Mouse (Mus musculus) neural tube, embryonic 11.5 days (tissue): ENCODE measurements around the gene Srgap2. TPM values are rescaled to one million over a fixed set of nuclear protein-coding genes. Genes with fewer than 3 reads are reported as not detected.
"Not testable (repeated sequence)": the region's sequence is repeated elsewhere in the genome, so short reads cannot be mapped to it uniquely, and the experiment has no call there.

ENCODE experiments used
- ATAC-seq: fragments of 200-750 bp; cut with Nextera tagmentation; 2 replicates; pipeline ENCODE4 v1.8.0; 2017; ENCODE audit warnings: moderate number of reproducible peaks, mild to moderate bottlenecking, moderate TSS enrichment, moderate library complexity; ENCODE audit not compliant: insufficient read depth, low FRiP score, low TSS enrichment
- DNase-seq: peaks from one replicate; pipeline ENCODE4 v3.0.0-alpha.2; 2015; ENCODE audit warnings: low spot score
- H3K27ac ChIP-seq: fragments of 300-500 bp; sonication (generic); 2 replicates; pipeline ENCODE4 v1.5.1; 2014; ENCODE audit warnings: low read depth, mild to moderate bottlenecking, low read length
- H3K27me3 ChIP-seq: fragments of 300-500 bp; sonication (generic); 2 replicates; pipeline ENCODE4 v1.6.1; 2014; ENCODE audit warnings: mild to moderate bottlenecking, low read length, mixed read lengths; ENCODE audit not compliant: control insufficient read depth, insufficient read depth
- H3K36me3 ChIP-seq: fragments of 300-500 bp; sonication (generic); 2 replicates; pipeline ENCODE4 v1.6.1; 2014; ENCODE audit warnings: mild to moderate bottlenecking, low read length, moderate library complexity, mixed read lengths; ENCODE audit not compliant: control insufficient read depth, insufficient read depth
- H3K4me1 ChIP-seq: fragments of 300-500 bp; sonication (generic); 2 replicates; pipeline ENCODE4 v1.6.1; 2014; ENCODE audit warnings: low read length, mixed read lengths; ENCODE audit not compliant: control insufficient read depth, insufficient read depth
- H3K4me2 ChIP-seq: fragments of 300-500 bp; sonication (generic); 2 replicates; pipeline ENCODE4 v1.6.1; 2014; ENCODE audit warnings: low read depth, mild to moderate bottlenecking, moderate library complexity
- H3K4me3 ChIP-seq: fragments of 300-500 bp; sonication (generic); 2 replicates; pipeline ENCODE4 v1.5.1; 2014; ENCODE audit warnings: low read depth, low read length
- H3K9ac ChIP-seq: fragments of 300-500 bp; sonication (generic); 2 replicates; pipeline ENCODE4 v1.6.1; 2014; ENCODE audit warnings: mild to moderate bottlenecking, low read length
- H3K9me3 ChIP-seq: fragments of 300-500 bp; sonication (generic); 2 replicates; pipeline ENCODE4 v1.6.1; 2016; ENCODE audit warnings: low read length; ENCODE audit not compliant: control insufficient read depth
- WGBS: fragments of 180-500 bp; shearing (Covaris S2); extraction: QIAGEN DNeasy Blood & Tissue Kit; methylation state at CpG from one replicate; pipeline ENCODE4 v1.1.7; 2014; 5-methylcytosine and 5-hydroxymethylcytosine counted together
- polyA plus RNA-seq: library from polyadenylated mRNA; unstranded; fragments of >200 nt; fragmentation: Nextera tagmentation; extraction: Ambion mirVana; gene quantifications from 2 replicates; pipeline ENCODE4 v1.2.1, GENCODE M21; 2014

Srgap2 gene
- polyA plus RNA-seq, result 15.2 and 15.8 TPM in 2 replicates

DNA sequence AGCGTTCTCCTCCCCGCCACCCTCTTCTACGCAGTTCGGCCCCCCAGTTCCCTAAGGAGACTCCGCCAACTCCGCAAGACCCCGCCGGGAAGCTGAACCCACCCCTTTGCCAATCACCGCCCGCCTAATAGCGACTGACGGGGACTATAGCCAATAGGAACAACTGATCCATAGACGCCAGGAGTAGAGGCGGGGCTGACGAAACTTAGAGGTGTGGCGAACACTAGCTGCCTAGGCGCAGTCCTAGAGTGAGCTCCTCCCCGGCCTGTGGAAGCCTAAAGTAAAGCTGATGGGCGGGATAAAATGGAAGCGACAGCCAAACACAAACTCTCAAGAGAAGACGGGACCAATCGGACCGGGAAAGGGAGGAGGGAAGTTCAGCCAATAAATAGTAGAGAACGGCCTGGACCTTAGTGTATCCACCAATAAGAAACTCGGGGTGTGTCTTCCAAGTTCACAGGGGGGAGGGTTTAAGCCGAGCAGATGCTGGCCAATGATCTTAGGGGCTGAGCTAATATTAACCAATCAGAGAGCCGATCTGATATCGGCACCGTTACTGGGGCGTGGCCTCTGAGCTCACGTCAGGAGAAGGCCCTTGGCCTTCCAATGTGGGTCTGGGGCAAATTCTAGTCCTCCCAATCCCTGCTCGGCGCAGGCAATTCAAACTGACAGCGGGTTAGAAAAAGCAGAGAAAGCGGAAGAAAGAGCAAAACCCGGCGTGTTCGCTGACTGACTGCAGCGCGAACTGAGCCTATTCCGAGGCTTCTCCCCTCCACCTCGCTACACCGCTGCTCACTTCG is at the start of gene Srgap2, which contains the start of gene Fam72a:
Srgap2 (minus strand) TSS at position 72 of the 800 bp plus-strand sequence.
Fam72a (plus strand) TSS at position 623 of the 800 bp plus-strand sequence.
- under 1% methylated on average over 44 of the region's 44 CpGs for WGBS
- DNase-seq (peak; percentile 97), ATAC-seq (peak; percentile 97)
- Histone ChIP-seq H3K9ac (peak within 1 kb of the TSS; percentile 86), H3K4me3 (peak within 1 kb of the TSS; percentile 81), H3K4me2 (peak within 1 kb of the TSS; percentile 96), H3K27me3 (no peaks in the 10 kb centered on the region), H3K9me3 (no peaks in the 10 kb centered on the region), H3K4me1 (peaks cover 36% of the 10 kb centered on the region), H3K36me3 (no peaks in the 10 kb centered on the region), H3K27ac (peak within 1 kb of the TSS; percentile 86)

DNA sequence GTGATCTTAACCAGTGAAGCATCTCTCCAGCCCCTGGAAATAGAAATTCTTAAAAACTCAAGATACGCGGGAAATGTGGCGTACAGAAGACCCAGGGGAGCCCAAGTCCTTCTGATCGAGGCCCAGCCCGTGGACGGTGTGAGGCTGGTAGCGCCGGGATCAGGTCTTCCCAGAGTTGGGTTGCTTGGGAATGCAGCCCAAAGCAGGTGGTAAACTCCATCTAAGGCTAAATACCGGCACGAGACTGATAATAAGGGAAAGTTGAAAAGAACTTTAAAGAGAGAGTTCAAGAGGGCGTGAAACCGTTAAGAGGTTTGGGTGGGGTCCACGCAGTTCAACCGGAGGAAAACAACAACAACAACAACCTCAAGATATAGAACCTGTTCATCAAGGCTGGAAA is 46.6 kb upstream of the Srgap2 start:
- Histone ChIP-seq H3K4me1 (no peaks in the 10 kb centered on the region), H3K27ac (no peak overlapping the region), H3K36me3 (no peaks in the 10 kb centered on the region), H3K27me3 (no peaks in the 10 kb centered on the region), H3K9ac (no peak overlapping the region), H3K4me3 (no peak overlapping the region), H3K9me3 (no peaks in the 10 kb centered on the region), H3K4me2 (no peak overlapping the region)
- no peak for ATAC-seq
- peak; percentile 48 for DNase-seq
- 93% methylated on average over 14 of the region's 14 CpGs for WGBS

DNA sequence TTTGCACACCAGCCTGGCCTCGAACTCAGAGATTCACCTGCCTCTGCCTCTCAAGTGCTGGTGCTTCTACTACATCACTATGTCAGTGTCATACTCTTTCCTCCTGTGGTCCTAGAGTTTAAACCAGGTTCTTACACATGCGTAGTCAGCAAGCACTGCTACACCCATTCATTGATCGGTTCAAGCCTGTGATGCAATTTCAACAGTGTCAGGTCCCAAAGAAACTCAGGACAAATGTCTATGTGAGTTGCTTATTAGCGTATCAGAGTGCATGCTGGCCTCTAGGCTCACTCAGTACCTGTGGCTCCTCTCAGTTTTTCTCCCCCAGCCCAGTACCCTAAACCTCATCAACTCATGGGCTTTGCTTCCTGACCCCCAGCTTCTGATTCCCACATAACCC is 43.2 kb upstream of the Srgap2 start:
- no peak overlapping the region for H3K9ac ChIP-seq
- H3K4me1 ChIP-seq, result no peaks in the 10 kb centered on the region
- H3K27ac ChIP-seq, result no peak overlapping the region
- H3K27me3 ChIP-seq, result no peaks in the 10 kb centered on the region
- ATAC-seq (no peak), DNase-seq (no peak)
- H3K36me3 ChIP-seq, result no peaks in the 10 kb centered on the region
- WGBS, result 88% methylated on average over 4 of the region's 4 CpGs
- no peak overlapping the region for H3K4me3 ChIP-seq
- no peak overlapping the region for H3K4me2 ChIP-seq
- H3K9me3 ChIP-seq, result no peaks in the 10 kb centered on the region

DNA sequence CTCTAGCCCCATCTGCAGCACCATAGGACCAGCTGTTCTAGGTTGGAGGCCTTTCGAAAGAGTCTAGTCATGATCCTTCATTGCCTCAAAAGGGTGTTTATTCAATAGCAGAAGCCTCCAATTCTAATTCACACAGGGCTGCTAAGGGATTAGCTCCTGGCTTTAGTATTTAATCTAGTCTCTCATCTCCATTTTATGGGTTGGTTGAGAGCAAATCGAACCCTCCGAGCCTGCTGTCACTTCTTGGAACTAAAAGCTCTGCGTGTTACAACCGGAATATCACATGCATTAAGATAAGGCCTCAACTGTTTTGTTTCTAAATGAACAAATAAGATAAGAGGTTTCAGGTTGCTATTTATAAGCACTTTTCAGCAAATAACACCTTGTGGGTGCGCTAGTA is 42.6 kb upstream of the Srgap2 start:
- Histone ChIP-seq H3K9me3 (no peaks in the 10 kb centered on the region), H3K9ac (no peak overlapping the region), H3K4me3 (no peak overlapping the region), H3K4me2 (no peak overlapping the region), H3K27ac (no peak overlapping the region), H3K27me3 (no peaks in the 10 kb centered on the region), H3K36me3 (no peaks in the 10 kb centered on the region), H3K4me1 (no peaks in the 10 kb centered on the region)
- 87% methylated on average over 6 of the region's 6 CpGs for WGBS
- no peak for ATAC-seq
- no peak for DNase-seq

DNA sequence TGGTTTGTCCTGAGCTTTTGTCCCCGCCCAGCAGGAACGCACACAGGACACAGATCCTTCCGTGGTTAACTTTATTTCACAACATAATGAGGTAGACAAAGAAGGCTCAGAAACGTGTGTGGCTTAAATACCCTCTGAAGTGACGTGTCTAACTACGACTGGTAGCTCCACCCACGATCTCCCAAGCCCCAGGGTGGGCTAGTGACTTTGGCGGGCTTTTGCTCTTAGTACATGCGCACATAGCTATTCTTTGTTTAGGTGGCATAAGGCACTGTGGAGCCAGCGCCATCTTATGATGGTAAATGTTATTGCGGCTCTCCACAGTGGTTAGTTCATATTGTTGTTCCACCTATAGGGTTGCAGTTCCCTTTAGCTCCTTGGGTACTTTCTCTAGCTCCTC is 38.9 kb upstream of the Srgap2 start:
- H3K27me3 ChIP-seq, H3K4me2 ChIP-seq, H3K4me3 ChIP-seq, H3K27ac ChIP-seq, H3K36me3 ChIP-seq, H3K9ac ChIP-seq, H3K4me1 ChIP-seq, H3K9me3 ChIP-seq: not testable (repeated sequence)
- WGBS, result 47% methylated on average over 11 of the region's 11 CpGs
- ATAC-seq, result peak; percentile 55; the same call in 1 of the 2 replicates
- DNase-seq, result peak; percentile 28

DNA sequence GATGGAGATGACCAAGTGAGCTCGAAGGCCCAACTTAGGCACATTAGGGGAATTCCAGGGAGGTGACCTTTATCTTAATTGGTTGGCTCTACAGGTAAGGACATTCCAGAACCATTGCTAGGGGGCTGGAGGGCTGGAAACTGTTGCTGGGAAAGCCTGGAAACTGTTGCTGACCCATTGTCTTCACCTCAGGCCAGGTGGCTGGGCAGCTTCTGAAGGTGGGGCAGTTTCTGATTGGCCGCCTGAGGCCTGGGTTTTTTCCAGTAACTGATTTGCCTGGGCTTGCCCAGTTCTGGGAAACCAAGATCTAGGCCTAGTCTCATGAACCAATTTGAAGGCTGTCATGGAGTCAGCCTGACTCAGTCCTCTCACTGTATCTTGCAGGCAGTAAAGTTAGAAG is 34.9 kb upstream of the Srgap2 start:
- Histone ChIP-seq H3K9ac (no peak overlapping the region), H3K27me3 (no peaks in the 10 kb centered on the region), H3K4me1 (no peaks in the 10 kb centered on the region), H3K27ac (no peak overlapping the region), H3K4me3 (no peak overlapping the region), H3K36me3 (no peaks in the 10 kb centered on the region), H3K4me2 (no peak overlapping the region), H3K9me3 (no peaks in the 10 kb centered on the region)
- no peak for DNase-seq
- 91% methylated on average over 2 of the region's 2 CpGs for WGBS
- no peak for ATAC-seq

DNA sequence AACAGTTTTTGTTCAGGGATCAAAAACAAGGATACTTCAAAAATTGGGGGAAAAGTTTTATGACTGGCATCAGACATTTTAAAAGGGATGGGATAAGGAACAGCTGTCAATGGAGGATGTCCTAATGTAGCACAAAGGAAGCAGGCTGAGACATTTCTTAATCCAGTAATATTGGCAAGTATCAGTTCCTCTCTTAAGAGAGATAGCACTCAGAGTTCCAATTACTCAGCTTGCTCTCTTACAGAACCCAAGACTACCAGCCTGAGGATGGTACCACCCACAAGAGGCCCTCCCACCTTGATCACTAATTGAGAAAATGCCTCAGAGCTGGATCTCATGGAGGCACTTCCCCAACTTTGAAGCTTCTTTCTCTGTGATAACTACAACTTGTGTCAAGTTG is 33.3 kb upstream of the Srgap2 start:
- no peak overlapping the region for H3K9ac ChIP-seq

DNA sequence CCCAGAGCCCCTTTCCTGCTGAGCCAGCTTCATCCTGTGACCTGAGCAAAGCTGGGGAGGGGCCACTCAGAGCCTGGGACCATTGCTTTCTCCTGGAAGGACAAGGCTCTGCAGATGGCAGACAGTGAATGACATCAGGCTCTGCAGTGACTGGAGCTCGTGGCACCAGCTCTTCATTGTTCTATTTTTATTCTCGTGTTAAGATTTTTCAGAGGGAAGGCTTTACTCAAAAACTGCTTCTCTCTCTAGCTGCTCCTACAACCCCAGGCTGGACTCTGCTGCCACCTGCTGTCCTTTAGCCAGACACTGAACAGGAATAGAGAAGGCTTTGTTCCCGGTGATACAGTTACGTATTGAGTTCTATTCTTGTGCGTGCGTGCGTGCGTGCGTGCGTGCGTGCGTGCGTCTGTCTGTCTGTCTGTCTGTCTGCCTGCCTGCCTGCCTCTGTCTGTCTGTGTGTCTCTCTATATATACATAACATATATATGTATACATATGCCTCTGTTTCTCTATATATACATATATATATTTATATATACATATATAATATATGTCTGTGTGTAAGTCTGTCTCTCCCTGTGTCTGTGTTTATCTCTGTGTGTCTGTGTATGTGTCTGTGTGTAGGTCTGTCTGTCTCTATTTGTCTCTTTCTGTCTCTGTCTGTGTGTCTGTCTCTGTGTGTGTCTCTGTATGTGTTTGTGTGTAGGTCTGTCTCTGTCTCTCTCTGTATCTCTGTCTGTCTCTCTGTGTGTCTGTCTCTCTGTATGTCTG is 28.1 kb upstream of the Srgap2 start:
- Histone ChIP-seq H3K4me3 (no peak overlapping the region), H3K4me2 (peak overlapping the region; percentile 14)
- WGBS, result 20% methylated on average over 13 of the region's 13 CpGs

More for the DNA sequence above, 33.3 kb upstream of the Srgap2 start:
- H3K27ac ChIP-seq, result no peak overlapping the region
- no peak overlapping the region for H3K4me2 ChIP-seq
- no peak overlapping the region for H3K4me3 ChIP-seq
- H3K36me3 ChIP-seq, result no peaks in the 10 kb centered on the region
- no peaks in the 10 kb centered on the region for H3K27me3 ChIP-seq
- H3K9me3 ChIP-seq, result no peaks in the 10 kb centered on the region
- DNase-seq (no peak), ATAC-seq (no peak)
- no peaks in the 10 kb centered on the region for H3K4me1 ChIP-seq

More for the DNA sequence above, 28.1 kb upstream of the Srgap2 start:
- Histone ChIP-seq H3K9ac (peak overlapping the region; percentile 35), H3K9me3 (no peaks in the 10 kb centered on the region), H3K36me3 (no peaks in the 10 kb centered on the region), H3K4me1 (no peaks in the 10 kb centered on the region), H3K27ac (no peak overlapping the region), H3K27me3 (no peaks in the 10 kb centered on the region)
- DNase-seq, result peak; percentile 87
- peak; percentile 80 for ATAC-seq
